Mouse (Mus musculus) lung, postnatal 36 days (tissue): Measurements from ENCODE around the gene Kif5a.

Experiments
- DNase-seq: peaks from one replicate; pipeline ENCODE4 v3.0.0; 2022; ENCODE audit warnings: mixed read lengths

The Kif5a gene

DNA sequence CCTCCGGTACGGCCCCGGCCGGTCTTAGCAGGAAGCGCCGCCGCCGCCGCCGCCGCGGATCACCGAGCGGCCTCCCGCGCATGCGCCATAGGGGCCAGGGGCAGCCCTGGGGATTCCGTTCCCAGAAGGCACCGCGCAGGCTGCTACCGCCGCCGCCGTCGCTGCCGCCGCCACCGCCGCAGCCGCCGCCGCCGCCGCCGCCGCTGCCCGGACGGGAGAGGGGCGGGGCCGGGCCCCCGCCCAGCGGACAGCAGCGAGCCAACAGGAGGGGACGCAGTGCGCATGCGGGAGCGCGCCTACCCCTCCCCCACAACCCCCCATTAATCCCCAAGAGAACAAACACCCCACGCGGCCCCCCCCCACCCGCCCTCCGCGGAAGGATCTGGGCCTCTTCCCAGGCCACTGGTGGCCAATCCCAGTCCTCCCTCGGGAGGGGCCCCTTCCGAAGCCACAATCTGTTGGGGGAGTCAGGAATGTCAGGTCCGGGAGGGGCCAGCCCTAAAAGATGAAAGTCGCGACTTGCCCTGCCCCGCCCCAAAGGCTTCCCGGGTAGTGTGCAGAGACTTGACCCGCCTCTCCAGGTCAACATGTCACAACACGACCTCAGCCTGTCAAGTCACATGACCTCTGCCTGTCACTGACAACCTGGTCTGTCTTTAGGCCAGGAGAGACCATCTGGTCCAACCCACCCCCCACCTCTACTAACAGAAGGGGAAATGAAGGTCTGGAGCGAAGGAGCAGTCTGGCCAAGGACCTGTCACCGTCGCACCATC, 25.8 kb upstream of the Kif5a start, which contains the start of gene Mbd6:
TSS of gene Mbd6 (minus strand) at position 219 of the 773 bp plus-strand sequence.
- DNase-seq, result peak; percentile 96

DNA sequence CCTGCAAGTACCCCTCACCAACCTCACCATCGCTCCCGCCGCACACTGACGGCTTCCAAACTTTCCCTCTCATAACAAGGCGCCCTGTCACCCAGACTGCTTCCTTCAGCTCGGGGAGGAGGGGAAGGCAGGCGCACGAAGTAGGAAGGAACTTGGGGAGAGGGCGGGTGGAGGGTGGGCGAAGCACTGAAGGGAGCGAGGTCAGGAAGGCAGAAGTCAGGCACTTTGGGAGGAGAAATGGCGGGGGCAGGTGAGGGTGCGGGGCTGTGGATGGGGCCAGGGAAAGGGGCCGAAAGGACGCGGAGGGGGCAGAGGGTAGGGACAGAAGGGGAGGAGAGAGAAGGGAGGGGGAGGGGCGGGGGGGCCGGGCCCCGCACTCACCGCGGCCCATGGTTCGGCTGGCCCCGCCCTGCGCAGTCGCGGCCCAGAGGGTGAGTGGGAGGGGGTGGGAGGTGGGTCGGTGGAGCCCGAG, 25.2 kb upstream of the Kif5a start:
- peak; percentile 67 for DNase-seq

DNA sequence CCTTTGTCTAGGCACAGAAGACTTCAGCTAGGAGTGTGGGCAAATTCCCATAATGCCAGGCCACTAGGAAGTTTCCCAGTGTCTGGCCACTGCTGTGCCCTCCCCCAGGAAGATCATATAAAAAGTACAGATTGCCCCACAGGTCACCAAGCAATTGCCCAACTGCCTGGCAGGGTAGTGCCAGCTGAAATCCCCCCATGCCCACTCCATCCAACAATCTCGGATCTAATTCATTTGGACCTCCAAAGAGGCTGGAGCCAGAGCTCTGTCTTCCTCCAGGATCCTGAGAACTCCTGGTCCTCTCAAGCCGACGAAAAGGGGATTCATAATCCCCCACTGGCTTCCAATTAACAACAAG, 24.8 kb upstream of the Kif5a start:
- DNase-seq, result peak; percentile 34

- no peak for DNase-seq
Measured at GRCm38 (mm10) chr10:127287271-127287935, 24.3 kb upstream of the Kif5a start.

GRCm38 (mm10) chr10:127286730-127287129, 23.6 kb upstream of the Kif5a start:
- DNase-seq, result no peak

DNA sequence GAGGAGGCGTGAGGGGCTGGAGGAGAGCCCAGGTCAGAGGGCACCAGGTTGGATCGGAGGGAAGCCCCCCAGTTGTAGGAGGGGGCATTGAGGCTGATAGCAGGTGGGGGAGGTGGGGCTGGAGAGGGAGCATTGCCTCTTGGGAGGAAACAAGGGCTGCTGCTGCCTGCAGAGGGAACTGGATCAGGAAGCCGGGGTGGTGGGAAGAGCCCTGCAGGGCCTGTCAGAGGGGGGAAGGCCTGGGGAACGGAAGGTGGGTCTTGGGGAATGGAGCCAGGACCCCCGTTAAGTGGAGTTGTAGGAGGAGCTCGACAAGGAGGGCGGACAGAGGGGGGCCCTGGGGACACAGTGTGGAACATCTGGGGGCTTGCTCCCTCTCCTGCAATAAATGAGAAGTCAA, 23.0 kb upstream of the Kif5a start:
- no peak for DNase-seq

DNA sequence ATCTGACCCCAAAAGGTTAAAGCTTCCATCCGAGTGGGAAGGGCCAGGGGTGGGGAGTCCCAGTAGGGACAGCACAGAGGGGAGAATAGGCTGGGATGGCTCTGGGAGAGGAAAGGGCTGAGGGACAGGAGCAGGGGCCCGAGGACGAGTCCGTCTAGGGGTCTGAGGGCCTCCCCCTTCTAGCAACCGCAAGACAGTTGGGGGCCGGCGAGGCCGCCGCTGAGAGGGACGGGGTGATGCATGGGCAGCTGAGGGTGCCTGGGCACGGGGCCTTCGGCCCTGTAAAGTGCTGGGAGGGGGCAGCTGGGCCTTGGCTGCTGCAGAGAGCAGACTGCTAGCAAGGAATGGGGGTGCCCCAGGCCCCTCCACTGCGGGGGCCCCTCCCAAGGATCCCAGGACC, 22.5 kb upstream of the Kif5a start:
- DNase-seq, result no peak

DNA sequence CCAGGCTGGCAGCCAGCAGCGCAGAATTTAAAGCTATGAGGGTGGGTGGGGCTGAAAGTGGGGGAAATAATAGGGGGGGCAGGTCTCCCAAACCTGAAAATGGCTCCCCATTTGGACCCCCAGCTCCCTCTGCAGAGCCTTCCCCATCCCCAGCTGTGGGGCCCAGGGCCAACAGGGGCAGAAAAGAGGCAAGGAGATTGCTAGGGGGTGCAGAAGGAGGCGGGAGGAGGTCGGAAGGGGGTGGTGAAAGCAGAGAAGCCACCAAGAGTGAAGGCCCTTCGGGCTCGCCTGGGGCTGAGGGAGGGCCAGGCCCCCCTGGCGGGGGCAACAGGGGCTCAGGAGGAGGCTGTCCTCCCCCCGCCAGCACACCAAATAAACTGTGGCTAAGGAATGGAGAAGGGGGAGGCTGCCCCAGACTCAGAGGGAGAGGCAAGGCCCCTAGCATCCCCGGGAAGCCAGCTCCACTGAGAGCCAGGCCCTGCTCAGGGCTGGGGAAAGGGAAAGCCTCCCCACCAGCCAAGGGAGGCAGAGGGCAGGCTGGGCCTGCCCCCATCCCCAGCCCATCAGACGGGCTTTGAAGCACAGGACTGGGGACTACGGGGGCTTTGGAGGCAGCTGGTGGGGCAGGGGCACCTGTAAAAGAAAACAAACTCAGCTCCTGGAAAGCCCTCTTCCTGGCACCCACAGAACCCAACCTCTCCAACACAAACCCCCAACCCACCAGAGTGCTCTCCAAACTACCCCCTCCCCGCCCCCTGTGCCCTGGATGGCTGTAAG, 21.8 kb upstream of the Kif5a start:
- DNase-seq, result no peak

GRCm38 (mm10) chr10:127284105-127284622, 21.0 kb upstream of the Kif5a start:
- no peak for DNase-seq

- DNase-seq, result no peak
Measured at GRCm38 (mm10) chr10:127282620-127283215, 19.6 kb upstream of the Kif5a start.

- DNase-seq, result no peak
Measured at GRCm38 (mm10) chr10:127281316-127281715, 18.2 kb upstream of the Kif5a start.

GRCm38 (mm10) chr10:127279730-127280129, 16.6 kb upstream of the Kif5a start:
- no peak for DNase-seq

DNA sequence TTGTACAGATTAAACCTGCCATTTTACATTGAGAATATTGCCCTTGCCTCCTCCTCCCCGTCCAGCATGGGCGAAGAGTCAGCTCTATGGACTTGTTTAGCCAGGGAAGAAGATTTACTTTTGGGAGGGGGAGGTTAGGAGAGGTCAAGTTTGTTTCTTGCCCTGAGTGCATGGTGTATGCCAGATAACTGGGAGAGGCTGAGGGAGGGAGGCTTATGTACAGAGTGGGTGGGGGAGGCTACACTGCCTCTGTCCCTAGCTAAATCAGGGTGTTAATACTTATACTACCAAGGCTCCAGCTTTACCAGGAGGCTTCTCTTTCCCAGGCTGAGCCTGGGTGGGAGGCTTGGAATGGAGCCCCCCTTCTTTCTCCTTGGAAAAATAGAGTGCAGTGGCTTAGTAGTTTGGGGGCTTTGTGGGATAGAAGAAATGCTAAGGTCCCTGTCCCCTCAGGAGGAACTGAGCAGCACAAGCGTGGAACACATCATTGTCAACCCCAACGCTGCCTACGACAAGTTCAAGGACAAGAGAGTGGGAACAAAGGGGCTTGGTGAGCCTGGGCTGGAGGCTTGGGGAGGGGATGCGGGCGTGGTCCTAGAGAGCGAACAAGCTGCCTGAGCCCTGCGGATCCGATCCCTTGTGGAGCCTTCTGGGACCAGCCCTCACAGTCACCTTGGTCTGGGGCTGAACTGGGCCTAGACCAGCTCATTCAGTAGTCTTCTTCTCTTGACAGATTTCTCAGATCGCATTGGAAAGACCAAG, 11.3 kb upstream of the Kif5a start:
- DNase-seq, result no peak

GRCm38 (mm10) chr10:127272371-127272770, 9.2 kb upstream of the Kif5a start:
- DNase-seq, result no peak

- peak; percentile 18 for DNase-seq
Measured at GRCm38 (mm10) chr10:127269884-127270283, 6.7 kb upstream of the Kif5a start.

GRCm38 (mm10) chr10:127269036-127269435, 5.9 kb upstream of the Kif5a start:
- no peak for DNase-seq

GRCm38 (mm10) chr10:127268401-127268800, 5.3 kb upstream of the Kif5a start:
- no peak for DNase-seq

- no peak for DNase-seq
Measured at GRCm38 (mm10) chr10:127267318-127267717, 4.2 kb upstream of the Kif5a start.

DNA sequence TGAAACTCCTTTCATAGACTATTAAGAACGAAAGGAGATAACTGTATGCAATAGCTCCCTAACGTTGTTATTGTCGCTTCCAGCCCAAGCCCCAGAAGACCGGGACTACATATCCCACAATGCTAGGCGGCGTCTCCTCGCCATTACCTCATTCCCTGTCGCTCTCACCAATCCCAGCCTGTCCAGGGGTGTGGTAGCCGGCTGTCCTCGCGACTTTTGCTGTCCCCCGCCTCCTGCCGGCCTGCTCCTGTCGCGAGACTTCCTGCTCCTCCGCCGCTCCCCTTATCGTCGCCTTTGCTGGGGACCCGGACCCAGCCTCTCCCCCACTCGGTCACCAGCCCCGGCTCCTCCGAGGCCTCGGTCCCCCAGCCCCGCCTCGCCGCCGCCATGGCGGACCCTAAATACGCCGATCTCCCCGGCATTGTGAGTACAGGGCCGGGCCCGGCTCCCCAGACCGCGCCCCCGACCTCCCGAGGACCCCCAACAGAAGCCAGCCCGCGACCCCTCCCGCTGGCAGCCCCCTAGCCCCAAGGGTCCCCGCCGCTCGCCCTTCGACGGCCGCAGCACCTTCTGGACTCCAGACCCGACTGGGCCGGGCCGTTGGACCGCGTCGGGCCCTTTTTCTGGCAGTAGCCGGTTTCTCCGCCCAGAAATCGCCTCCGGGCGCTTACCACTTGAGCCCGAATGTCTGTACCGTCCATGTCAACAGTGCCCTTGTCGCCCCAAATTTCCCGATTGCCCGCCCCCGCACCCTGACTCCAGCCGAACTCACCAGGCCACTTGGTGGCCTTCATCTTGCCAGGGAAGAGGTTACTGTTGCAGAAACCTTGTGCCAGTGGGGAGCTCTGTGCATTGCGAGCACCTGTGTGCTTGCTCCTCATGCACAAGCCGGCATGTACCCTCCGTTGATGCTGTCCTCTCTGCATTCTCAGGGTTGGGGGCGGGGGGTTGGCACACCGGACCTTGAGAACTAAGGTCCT, 3.3 kb upstream of the Kif5a start, which contains the start of gene Dctn2:
TSS of gene Dctn2 (plus strand) at position 257 of the 980 bp plus-strand sequence.
- DNase-seq, result peak; percentile 98

GRCm38 (mm10) chr10:127265727-127266111, 2.6 kb upstream of the Kif5a start:
- DNase-seq, result peak; percentile 40

GRCm38 (mm10) chr10:127264971-127265370, 1.8 kb upstream of the Kif5a start:
- no peak for DNase-seq
